Mouse (Mus musculus): ENCODE measurements around the gene Phf21b. TPM values are rescaled to one million over a fixed set of nuclear protein-coding genes. Genes with fewer than 3 reads are reported as not detected.

Phf21b gene
- polyA plus RNA-seq, 1 experiment from 2014 or later = 0.33 TPM

DNA sequence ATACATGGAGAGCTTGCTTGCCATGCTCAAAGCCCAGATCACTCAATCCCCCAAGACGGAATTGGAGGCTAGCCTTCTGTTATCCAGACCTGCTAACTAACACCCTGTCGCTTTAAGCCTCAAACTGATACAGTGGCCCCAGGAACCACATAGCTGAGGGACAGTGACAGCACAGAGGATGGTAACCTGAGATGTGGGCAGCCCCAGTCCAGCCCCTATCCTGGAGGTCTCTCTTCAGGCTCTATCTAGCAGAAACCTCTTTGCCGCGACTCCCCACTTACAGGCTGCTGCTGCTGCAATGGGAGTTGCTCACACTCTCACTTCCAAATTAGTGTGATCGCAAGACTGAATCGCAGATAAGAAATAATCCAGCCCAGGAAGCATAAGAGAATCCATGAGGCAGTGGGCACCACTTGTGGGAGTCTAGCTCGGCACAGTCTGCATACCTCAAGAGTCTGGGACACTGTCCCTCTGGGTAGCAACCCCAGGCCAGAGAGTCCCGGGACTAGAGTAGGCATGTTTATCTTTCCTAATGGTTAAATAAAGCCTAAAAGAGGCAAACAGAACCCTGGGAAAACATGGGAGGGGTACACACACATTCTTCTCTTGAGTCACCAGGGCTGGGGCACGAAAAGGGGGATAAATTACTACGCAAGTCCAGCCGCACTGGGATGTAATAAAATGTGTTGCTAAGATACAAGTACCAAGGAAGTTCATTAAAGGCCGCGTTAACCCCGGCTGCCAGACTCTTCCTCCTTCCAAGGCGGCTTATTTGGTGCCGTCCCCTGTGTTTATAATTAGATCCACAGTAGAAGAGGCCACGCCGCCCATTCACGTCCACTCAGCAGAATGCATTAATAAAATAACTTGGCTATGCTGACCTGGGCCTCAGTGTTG lies 13.7 kb downstream of the Phf21b start:
- no peak overlapping the region for H3K4me3 ChIP-seq
- H3K36me3 ChIP-seq = no peaks in the 10 kb centered on the region
- peak; percentile 8; the same call in 1 of the 2 replicates for ATAC-seq (ENCODE audit: insufficient number of reproducible peaks, low FRiP score, low TSS enrichment, low read depth)
- peak overlapping the region; percentile 64 for H3K27ac ChIP-seq
- WGBS = 20% methylated on average over 19 of the region's 19 CpGs
- no peak overlapping the region for H3K9ac ChIP-seq
- no peaks in the 10 kb centered on the region for H3K9me3 ChIP-seq
- peaks cover 33% of the 10 kb centered on the region for H3K4me1 ChIP-seq
- peak overlapping the region; percentile 14 for H3K4me2 ChIP-seq
- H3K27me3 ChIP-seq = no peaks in the 10 kb centered on the region

DNA sequence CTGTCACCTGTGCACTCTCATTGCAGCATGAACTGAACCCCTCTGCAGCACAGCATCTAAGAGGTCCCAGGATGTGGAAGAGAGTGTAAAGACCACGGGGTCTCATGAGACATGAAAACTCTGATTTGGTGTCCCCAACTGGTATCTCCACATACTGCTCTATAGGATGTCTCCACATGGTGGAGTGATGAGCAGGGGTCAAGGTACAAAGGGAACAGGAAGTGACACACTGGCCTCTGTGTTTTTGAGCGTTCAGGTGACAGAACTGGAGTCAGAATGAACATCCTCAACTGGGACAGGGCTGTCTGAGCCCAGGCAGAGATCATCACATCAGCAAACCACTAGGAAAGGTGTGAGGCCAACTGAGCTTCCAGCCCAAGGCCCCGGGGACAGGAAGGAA lies 15.3 kb downstream of the Phf21b start:
- Histone ChIP-seq H3K9ac (no peak overlapping the region), H3K36me3 (no peaks in the 10 kb centered on the region), H3K27ac (no peak overlapping the region), H3K4me2 (no peak overlapping the region), H3K27me3 (no peaks in the 10 kb centered on the region), H3K9me3 (no peaks in the 10 kb centered on the region), H3K4me3 (no peak overlapping the region), H3K4me1 (peaks cover 33% of the 10 kb centered on the region)
- ATAC-seq (ENCODE audit: insufficient number of reproducible peaks, low FRiP score, low TSS enrichment, low read depth) = no peak
- WGBS = 73% methylated on average over 3 of the region's 3 CpGs

DNA sequence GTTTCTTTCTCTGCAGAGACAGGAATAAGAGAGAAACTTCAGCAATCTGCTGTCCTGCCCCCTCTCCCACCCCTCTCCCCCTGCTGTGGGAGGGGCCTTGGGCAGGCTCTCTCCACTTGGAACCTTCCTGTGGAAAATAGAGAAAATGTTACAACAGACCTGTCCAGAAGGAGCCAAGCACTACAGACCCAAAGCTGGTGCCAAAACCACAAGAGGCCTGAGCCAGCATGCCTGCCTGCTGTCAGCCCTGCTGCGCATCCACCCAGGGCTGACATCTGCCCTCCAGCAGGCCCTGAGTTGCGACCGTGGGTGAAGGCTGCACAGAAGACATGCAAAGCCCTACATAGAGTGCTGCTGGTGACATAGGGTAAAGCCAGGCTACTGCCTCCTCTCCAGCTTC lies 16.3 kb downstream of the Phf21b start:
- no peak overlapping the region for H3K27ac ChIP-seq
- WGBS = 55% methylated on average over 3 of the region's 3 CpGs
- peak; percentile 21; the same call in 1 of the 2 replicates for ATAC-seq (ENCODE audit: insufficient number of reproducible peaks, low FRiP score, low TSS enrichment, low read depth)
- no peak overlapping the region for H3K4me3 ChIP-seq
- H3K9me3 ChIP-seq = no peaks in the 10 kb centered on the region
- no peaks in the 10 kb centered on the region for H3K27me3 ChIP-seq
- H3K4me2 ChIP-seq = no peak overlapping the region
- H3K9ac ChIP-seq = no peak overlapping the region
- H3K4me1 ChIP-seq = peaks cover 33% of the 10 kb centered on the region
- no peaks in the 10 kb centered on the region for H3K36me3 ChIP-seq

DNA sequence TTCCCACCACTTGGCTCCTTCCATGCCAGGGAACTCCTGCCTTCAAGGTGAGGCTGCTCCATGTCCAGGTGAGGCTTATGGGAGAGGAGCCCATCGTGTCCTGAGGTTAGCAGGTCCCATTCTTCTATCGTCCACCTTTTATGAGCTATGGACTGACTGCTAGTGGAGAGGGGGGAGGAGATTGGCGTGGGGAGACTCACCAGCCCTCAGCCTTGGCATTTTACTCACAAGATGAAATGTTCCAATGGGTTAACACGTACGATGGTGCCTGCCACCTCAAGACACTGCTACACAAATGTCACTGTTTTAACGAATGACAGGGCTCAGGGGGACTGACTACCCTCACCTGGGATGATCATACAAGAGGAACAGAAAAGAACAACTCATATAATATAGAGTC lies 18.0 kb downstream of the Phf21b start:
- ATAC-seq (ENCODE audit: insufficient number of reproducible peaks, low FRiP score, low TSS enrichment, low read depth) = no peak

DNA sequence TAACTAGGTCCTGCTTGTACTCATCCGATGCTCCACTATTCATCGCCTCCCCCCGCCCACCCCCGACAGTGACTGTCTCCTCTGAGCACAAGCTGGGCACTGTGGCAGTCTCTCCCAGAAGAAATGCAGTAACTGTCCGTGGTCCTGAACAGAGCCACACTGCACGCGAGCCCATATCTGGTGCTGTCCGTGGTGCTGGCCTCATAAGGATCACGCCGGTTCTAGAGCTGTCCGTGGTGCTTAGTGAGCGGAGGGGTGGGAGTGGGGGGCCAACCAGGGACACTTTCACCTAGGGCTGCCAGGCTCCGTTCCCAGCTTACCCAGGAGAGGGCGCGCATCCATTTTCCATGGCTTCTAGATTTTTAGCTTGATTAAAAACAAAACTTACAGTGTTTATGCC lies 26.4 kb downstream of the Phf21b start:
- peak; percentile 76 for ATAC-seq (ENCODE audit: insufficient number of reproducible peaks, low FRiP score, low TSS enrichment, low read depth)
- Histone ChIP-seq H3K9ac (no peak overlapping the region), H3K27ac (no peak overlapping the region), H3K27me3 (no peaks in the 10 kb centered on the region), H3K4me3 (no peak overlapping the region), H3K36me3 (no peaks in the 10 kb centered on the region), H3K4me1 (no peaks in the 10 kb centered on the region), H3K9me3 (no peaks in the 10 kb centered on the region), H3K4me2 (no peak overlapping the region)
- 2% methylated on average over 15 of the region's 15 CpGs for WGBS

More for the DNA sequence above, 18.0 kb downstream of the Phf21b start:
- Histone ChIP-seq H3K9me3 (no peaks in the 10 kb centered on the region), H3K4me2 (no peak overlapping the region), H3K27ac (no peak overlapping the region), H3K27me3 (no peaks in the 10 kb centered on the region), H3K4me1 (peaks cover 25% of the 10 kb centered on the region), H3K36me3 (no peaks in the 10 kb centered on the region), H3K4me3 (no peak overlapping the region), H3K9ac (no peak overlapping the region)
- 84% methylated on average over 6 of the region's 6 CpGs for WGBS

DNA sequence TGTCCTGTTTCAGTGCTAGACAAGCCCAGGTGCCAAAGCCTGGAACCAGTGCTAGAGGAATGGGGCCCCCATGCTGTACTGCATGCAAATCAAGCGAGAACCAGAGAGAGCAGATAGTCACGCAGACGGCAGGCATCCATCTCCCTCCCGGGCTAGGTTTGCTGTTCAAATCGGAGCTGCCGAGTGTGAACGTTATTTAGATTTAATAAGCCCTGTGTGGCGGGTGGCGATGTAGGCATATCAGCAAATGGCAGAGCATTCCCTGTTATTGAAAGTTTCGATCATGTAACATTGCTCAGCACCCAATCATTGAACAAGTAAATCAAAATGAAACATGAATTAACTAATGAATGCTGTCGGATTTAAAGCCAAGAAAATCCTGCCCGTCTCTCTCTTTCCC lies 27.2 kb downstream of the Phf21b start:
- no peaks in the 10 kb centered on the region for H3K27me3 ChIP-seq
- no peak for ATAC-seq (ENCODE audit: insufficient number of reproducible peaks, low FRiP score, low TSS enrichment, low read depth)
- 88% methylated on average over 12 of the region's 12 CpGs for WGBS
- H3K9me3 ChIP-seq = no peaks in the 10 kb centered on the region
- H3K4me1 ChIP-seq = no peaks in the 10 kb centered on the region
- H3K4me2 ChIP-seq = no peak overlapping the region
- no peak overlapping the region for H3K9ac ChIP-seq
- no peak overlapping the region for H3K4me3 ChIP-seq
- no peak overlapping the region for H3K27ac ChIP-seq
- H3K36me3 ChIP-seq = no peaks in the 10 kb centered on the region

DNA sequence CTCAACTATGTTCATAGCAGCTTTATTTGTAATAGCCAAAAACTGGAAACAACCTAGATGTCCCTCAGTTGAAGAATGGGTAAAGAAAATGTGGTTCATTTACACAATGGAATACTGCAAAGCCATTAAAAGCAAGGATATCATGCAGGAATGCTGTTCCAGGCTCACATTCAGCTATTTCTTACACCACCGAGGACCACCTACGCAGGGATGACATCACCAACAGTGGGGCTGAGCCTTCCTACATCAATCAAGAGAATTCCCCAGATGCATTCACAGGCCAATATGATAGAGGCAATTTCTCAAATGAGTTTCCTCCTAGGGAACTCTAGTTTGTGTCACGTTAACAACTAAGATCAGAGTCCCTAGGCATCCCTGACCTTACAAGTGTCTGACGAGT lies 32.8 kb downstream of the Phf21b start:
- H3K4me3 ChIP-seq = no peak overlapping the region
- no peak for ATAC-seq (ENCODE audit: insufficient number of reproducible peaks, low FRiP score, low TSS enrichment, low read depth)
- no peaks in the 10 kb centered on the region for H3K9me3 ChIP-seq
- no peak overlapping the region for H3K9ac ChIP-seq
- no peak overlapping the region for H3K27ac ChIP-seq
- no peaks in the 10 kb centered on the region for H3K4me1 ChIP-seq
- no peak overlapping the region for H3K4me2 ChIP-seq
- no peaks in the 10 kb centered on the region for H3K36me3 ChIP-seq
- WGBS = 90% methylated on average over 4 of the region's 4 CpGs
- no peaks in the 10 kb centered on the region for H3K27me3 ChIP-seq

DNA sequence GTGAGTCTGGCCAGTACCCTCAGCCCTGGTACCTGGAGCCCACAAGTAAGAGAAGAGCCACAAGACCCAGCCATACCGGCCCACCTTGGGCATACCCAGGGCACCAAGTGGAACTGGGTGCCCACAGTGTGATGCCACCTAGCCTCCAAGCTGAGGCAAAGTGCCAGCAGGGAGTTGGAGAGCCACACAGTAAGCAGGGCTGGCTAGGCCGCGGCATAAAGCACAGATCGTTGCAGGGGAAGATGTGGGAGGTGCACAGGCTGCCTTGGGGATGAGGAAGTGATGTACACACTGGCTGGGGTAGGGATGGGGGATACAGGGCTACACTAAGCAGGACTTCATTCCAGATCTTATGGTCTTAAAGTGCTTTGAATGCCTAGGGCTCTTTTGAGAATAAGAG lies 35.0 kb downstream of the Phf21b start:
- 86% methylated on average over 4 of the region's 4 CpGs for WGBS
- no peak for ATAC-seq (ENCODE audit: insufficient number of reproducible peaks, low FRiP score, low TSS enrichment, low read depth)
- no peaks in the 10 kb centered on the region for H3K4me1 ChIP-seq

DNA sequence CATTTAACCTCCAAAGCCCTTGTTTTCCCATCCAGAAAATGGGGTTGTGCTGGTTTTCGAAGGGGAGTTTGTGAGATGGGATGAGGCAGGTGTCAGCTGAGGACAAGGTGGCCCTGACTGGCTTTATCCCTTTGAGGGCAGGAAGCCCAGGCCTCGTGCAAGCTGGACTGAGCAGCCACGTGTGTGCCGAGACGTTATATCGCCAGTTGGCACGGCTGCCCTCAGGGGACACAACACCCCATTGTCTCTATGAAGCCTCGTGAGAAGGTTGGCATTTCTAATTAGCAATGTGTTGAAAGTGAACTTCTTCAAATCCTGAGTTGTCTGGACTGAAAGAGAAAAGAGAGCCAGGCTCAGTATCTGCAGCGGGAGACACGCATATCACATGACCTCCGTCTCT lies 37.6 kb downstream of the Phf21b start:
- Histone ChIP-seq H3K4me3 (no peak overlapping the region), H3K27ac (no peak overlapping the region), H3K9ac (no peak overlapping the region), H3K4me2 (no peak overlapping the region), H3K27me3 (no peaks in the 10 kb centered on the region), H3K4me1 (no peaks in the 10 kb centered on the region), H3K9me3 (no peaks in the 10 kb centered on the region), H3K36me3 (no peaks in the 10 kb centered on the region)
- ATAC-seq (ENCODE audit: insufficient number of reproducible peaks, low FRiP score, low TSS enrichment, low read depth) = no peak
- WGBS = 77% methylated on average over 11 of the region's 11 CpGs

More for the DNA sequence above, 35.0 kb downstream of the Phf21b start:
- Histone ChIP-seq H3K4me3 (no peak overlapping the region), H3K4me2 (no peak overlapping the region), H3K27ac (no peak overlapping the region), H3K9me3 (no peaks in the 10 kb centered on the region), H3K9ac (no peak overlapping the region), H3K27me3 (no peaks in the 10 kb centered on the region), H3K36me3 (no peaks in the 10 kb centered on the region)

DNA sequence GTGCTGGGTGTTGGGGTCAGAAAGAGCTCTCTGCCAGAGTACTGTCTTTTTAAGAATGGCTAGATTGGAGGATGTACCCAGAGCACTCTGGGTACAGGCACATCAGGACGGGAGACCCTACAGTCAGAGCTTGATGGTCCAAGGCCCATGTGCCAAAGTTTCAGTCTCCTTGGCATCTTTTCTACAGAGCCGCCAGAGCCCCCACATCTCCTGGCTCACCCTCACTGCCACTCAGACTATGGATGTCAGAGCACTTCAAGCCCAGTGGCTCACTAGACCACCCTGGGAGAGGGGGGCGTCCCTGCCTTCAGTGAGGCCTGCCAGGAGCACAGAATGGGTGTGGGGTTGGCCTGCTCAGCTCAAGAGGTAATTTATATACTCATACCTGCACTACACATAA lies 38.3 kb downstream of the Phf21b start:
- ATAC-seq (ENCODE audit: insufficient number of reproducible peaks, low FRiP score, low TSS enrichment, low read depth) = no peak
- Histone ChIP-seq H3K9ac (no peak overlapping the region), H3K27ac (no peak overlapping the region), H3K4me2 (no peak overlapping the region), H3K4me3 (no peak overlapping the region), H3K27me3 (no peaks in the 10 kb centered on the region), H3K9me3 (no peaks in the 10 kb centered on the region), H3K36me3 (no peaks in the 10 kb centered on the region), H3K4me1 (peaks cover 3% of the 10 kb centered on the region; the same call in 1 of the 2 replicates)
- WGBS = 74% methylated on average over 3 of the region's 3 CpGs

DNA sequence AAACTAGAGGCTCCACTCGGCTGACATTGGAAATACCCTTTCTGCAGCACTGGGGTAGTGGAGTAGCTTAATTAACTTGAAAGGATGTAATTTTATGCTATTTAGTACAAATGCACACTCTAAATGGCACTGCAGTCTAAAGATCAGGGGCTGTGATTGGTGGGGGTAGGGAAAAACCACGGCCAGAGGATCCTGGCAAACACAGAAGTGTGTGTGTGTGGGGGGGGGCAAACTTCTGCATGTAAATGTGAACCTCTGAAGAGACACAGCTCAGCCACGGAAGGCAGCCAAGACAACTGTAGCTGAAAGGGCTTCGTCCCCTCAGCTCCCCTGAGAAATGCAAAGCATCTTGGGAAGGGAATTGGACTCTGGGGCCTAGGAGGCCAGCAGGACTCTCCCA lies 40.7 kb downstream of the Phf21b start:
- Histone ChIP-seq H3K27ac (no peak overlapping the region), H3K4me1 (peaks cover 4% of the 10 kb centered on the region; the same call in 1 of the 2 replicates), H3K27me3 (no peaks in the 10 kb centered on the region), H3K4me2 (no peak overlapping the region), H3K36me3 (no peaks in the 10 kb centered on the region), H3K9ac (no peak overlapping the region), H3K4me3 (no peak overlapping the region), H3K9me3 (no peaks in the 10 kb centered on the region)
- ATAC-seq (ENCODE audit: insufficient number of reproducible peaks, low FRiP score, low TSS enrichment, low read depth) = no peak
- WGBS = 60% methylated on average over 4 of the region's 4 CpGs

DNA sequence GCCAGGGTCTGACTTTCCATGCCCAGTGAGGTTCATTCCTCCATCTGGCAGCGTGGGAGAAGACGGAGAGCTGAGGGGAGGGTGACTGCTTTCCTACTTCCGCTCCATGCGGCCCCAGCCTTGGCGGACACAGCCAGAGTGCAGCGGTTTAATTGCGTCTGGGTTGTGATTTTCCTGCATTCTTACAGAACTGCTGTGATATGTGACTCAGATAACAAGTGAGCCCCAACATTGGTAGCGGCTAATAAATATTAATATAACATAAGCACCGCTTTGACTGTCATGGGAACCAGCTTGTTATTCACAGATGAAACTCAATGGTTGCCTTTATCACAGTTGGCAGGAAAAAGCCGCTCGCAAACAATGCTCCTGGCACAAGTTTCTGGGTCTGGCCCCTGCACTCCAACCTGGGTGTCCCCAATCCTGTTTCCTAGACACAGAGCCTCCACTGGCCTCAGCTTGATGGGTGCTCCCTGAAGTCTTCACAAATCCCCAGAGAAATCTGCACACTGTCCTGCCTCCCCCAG lies 43.0 kb downstream of the Phf21b start:
- Histone ChIP-seq H3K9me3 (no peaks in the 10 kb centered on the region), H3K27ac (no peak overlapping the region), H3K36me3 (no peaks in the 10 kb centered on the region), H3K4me2 (no peak overlapping the region), H3K4me1 (peaks cover 12% of the 10 kb centered on the region), H3K9ac (no peak overlapping the region), H3K4me3 (no peak overlapping the region), H3K27me3 (no peaks in the 10 kb centered on the region)
- ATAC-seq (ENCODE audit: insufficient number of reproducible peaks, low FRiP score, low TSS enrichment, low read depth) = no peak
- WGBS = 71% methylated on average over 11 of the region's 11 CpGs
